Mouse (Mus musculus): ENCODE measurements around the gene B3gat3. TPM values are rescaled to one million over a fixed set of nuclear protein-coding genes. Genes with fewer than 3 reads are reported as not detected.

The B3gat3 gene
- polyA plus RNA-seq, 1 experiment = 153 TPM

Other genes starting within 250 kb of the B3gat3 start
- gene Slc3a2, start 197.0 kb upstream of the B3gat3 start, polyA plus RNA-seq (2012) = 116 and 163 TPM in 2 replicates
- 37.5 and 45.6 TPM in 2 replicates for gene Wdr74, start 184.5 kb upstream of the B3gat3 start, polyA plus RNA-seq (2012)
- gene 1700092M07Rik, start 179.7 kb upstream of the B3gat3 start, polyA plus RNA-seq (2012) = 1.1 and 2.8 TPM in 2 replicates
- 24.2 and 27.7 TPM in 2 replicates for gene Stx5a, start 179.0 kb upstream of the B3gat3 start, polyA plus RNA-seq (2012)
- gene Nxf1, start 163.3 kb upstream of the B3gat3 start, polyA plus RNA-seq (2012) = 37.5 and 54.2 TPM in 2 replicates
- 51.0 and 63.4 TPM in 2 replicates for gene Tmem223, start 149.4 kb upstream of the B3gat3 start, polyA plus RNA-seq (2012)
- gene Tmem179b, start 145.9 kb upstream of the B3gat3 start, polyA plus RNA-seq (2012) = 61.1 and 78.1 TPM in 2 replicates
- 35.3 and 40.4 TPM in 2 replicates for gene Taf6l, start 134.0 kb upstream of the B3gat3 start, polyA plus RNA-seq (2012)
- 5.0 and 6.5 TPM in 2 replicates for gene Polr2g, start 121.8 kb upstream of the B3gat3 start, polyA plus RNA-seq (2012)
- 0.30 and 0.85 TPM in 2 replicates for gene Zbtb3, start 117.8 kb upstream of the B3gat3 start, polyA plus RNA-seq (2012)
- gene Ttc9c, start 101.0 kb upstream of the B3gat3 start, polyA plus RNA-seq (2012) = 2.8 and 3.5 TPM in 2 replicates
- 136 and 204 TPM in 2 replicates for gene Hnrnpul2, start 100.4 kb upstream of the B3gat3 start, polyA plus RNA-seq (2012)
- gene AC129217.1, start 90.6 kb upstream of the B3gat3 start, polyA plus RNA-seq (2012) = 141 and 155 TPM in 2 replicates
- 91.7 and 97.7 TPM in 2 replicates for gene Bscl2, start 82.9 kb upstream of the B3gat3 start, polyA plus RNA-seq (2012)
- gene Gng3, start 81.2 kb upstream of the B3gat3 start, polyA plus RNA-seq (2012) = not detected in 2 replicates
- 0.07 and 0.34 TPM in 2 replicates for gene Lrrn4cl, start 69.6 kb upstream of the B3gat3 start, polyA plus RNA-seq (2012)
- gene Ubxn1, start 48.9 kb upstream of the B3gat3 start, polyA plus RNA-seq (2012) = 176 and 267 TPM in 2 replicates
- gene Uqcc3, start 39.5 kb upstream of the B3gat3 start, polyA plus RNA-seq (2012) = 60.4 and 63.7 TPM in 2 replicates
- 0.47 and 0.98 TPM in 2 replicates for gene Lbhd1, start 36.6 kb upstream of the B3gat3 start, polyA plus RNA-seq (2012)
- not detected in 2 replicates for gene Gm49403, start 36.4 kb upstream of the B3gat3 start, polyA plus RNA-seq (2012)
- gene 1810009A15Rik, start 31.5 kb upstream of the B3gat3 start, polyA plus RNA-seq (2012) = 68.5 and 78.3 TPM in 2 replicates
- 10.1 and 13.2 TPM in 2 replicates for gene Gm49416, start 31.4 kb upstream of the B3gat3 start, polyA plus RNA-seq (2012)
- 32.4 and 39.0 TPM in 2 replicates for gene Ints5, start 27.4 kb upstream of the B3gat3 start, polyA plus RNA-seq (2012)
- gene Ganab, start 22.3 kb upstream of the B3gat3 start, polyA plus RNA-seq (2012) = 52.6 and 60.1 TPM in 2 replicates
- gene Rom1, start 9.0 kb downstream of the B3gat3 start, polyA plus RNA-seq (2012) = 8.8 and 9.0 TPM in 2 replicates
- 76.3 and 82.6 TPM in 2 replicates for gene Eml3, start 9.2 kb downstream of the B3gat3 start, polyA plus RNA-seq (2012)
- 58.4 and 74.1 TPM in 2 replicates for gene Mta2, start 21.5 kb downstream of the B3gat3 start, polyA plus RNA-seq (2012)
- gene Tut1, start 33.5 kb downstream of the B3gat3 start, polyA plus RNA-seq (2012) = 28.2 and 29.0 TPM in 2 replicates
- 124 and 163 TPM in 2 replicates for gene Eef1g, start 46.7 kb downstream of the B3gat3 start, polyA plus RNA-seq (2012)
- gene Ahnak, start 68.9 kb downstream of the B3gat3 start, polyA plus RNA-seq (2012) = 19.1 and 29.1 TPM in 2 replicates
- not detected in 2 replicates for gene Scgb1a1, start 167.6 kb downstream of the B3gat3 start, polyA plus RNA-seq (2012)
- 84.3 and 107 TPM in 2 replicates for gene Asrgl1, start 215.3 kb downstream of the B3gat3 start, polyA plus RNA-seq (2012)

All from megakaryocyte-erythroid progenitor cell, adult 5 weeks (primary cell).